Mouse (Mus musculus) heart, postnatal 0 days (tissue): Measurements from ENCODE around the gene Paxx. TPM values are rescaled to one million over a fixed set of nuclear protein-coding genes. Genes with fewer than 3 reads are reported as not detected.

Source experiments
- ATAC-seq: fragments of 200-750 bp; cut with Nextera tagmentation; 2 replicates; pipeline ENCODE4 v1.8.0; 2017; ENCODE audit warnings: low read depth, moderate number of reproducible peaks, moderate library complexity; ENCODE audit not compliant: insufficient read depth
- DNase-seq: peaks from one replicate; pipeline ENCODE4 v3.0.0-alpha.2; 2016; ENCODE audit warnings: low spot score
- H3K27ac ChIP-seq: fragments of 300-500 bp; sonication (generic); 2 replicates; pipeline ENCODE4 v1.5.1; 2014; ENCODE audit warnings: low read depth, mild to moderate bottlenecking
- H3K27me3 ChIP-seq: fragments of 300-500 bp; sonication (generic); 2 replicates; pipeline ENCODE4 v1.6.1; 2014; ENCODE audit warnings: low read length, mixed read lengths; ENCODE audit not compliant: control insufficient read depth, insufficient read depth
- H3K36me3 ChIP-seq: fragments of 300-500 bp; sonication (generic); replicated peaks from 2 replicates; pipeline ENCODE4 v1.6.1; 2014; ENCODE audit warnings: low read length, mixed read lengths; ENCODE audit not compliant: control insufficient read depth, insufficient read depth
- H3K4me1 ChIP-seq: fragments of 300-500 bp; sonication (generic); 2 replicates; pipeline ENCODE4 v1.6.1; 2014; ENCODE audit warnings: antibody characterized with exemption; ENCODE audit not compliant: control insufficient read depth, insufficient read depth
- H3K4me2 ChIP-seq: fragments of 300-500 bp; sonication (generic); 2 replicates; pipeline ENCODE4 v1.6.1; 2014; ENCODE audit warnings: low read depth, mild to moderate bottlenecking, low read length, moderate library complexity
- H3K4me3 ChIP-seq: fragments of 300-500 bp; sonication (generic); 2 replicates; pipeline ENCODE4 v1.5.1; 2014; ENCODE audit warnings: low read depth, low read length
- H3K9ac ChIP-seq: fragments of 300-500 bp; sonication (generic); replicated peaks from 2 replicates; pipeline ENCODE4 v1.6.1; 2014; ENCODE audit warnings: low read depth, low read length, mixed read lengths
- H3K9me3 ChIP-seq: fragments of 300-500 bp; sonication (generic); replicated peaks from 2 replicates; pipeline ENCODE4 v1.6.1; 2016; ENCODE audit warnings: low read length; ENCODE audit not compliant: control insufficient read depth
- CTCF ChIP-seq: IDR thresholded peaks from 2 replicates; pipeline ENCODE4 v1.5.1; 2016; ENCODE audit warnings: antibody characterized with exemption, control low read depth, low read depth
- EP300 ChIP-seq: IDR thresholded peaks from 2 replicates; pipeline ENCODE4 v1.6.1; 2016; ENCODE audit warnings: antibody characterized with exemption, low read depth
- WGBS: fragments of 180-500 bp; shearing (Covaris S2); extraction: QIAGEN DNeasy Blood & Tissue Kit; methylation state at CpG from one replicate; pipeline ENCODE4 v1.1.7; 2014; 5-methylcytosine and 5-hydroxymethylcytosine counted together
- polyA plus RNA-seq: library from polyadenylated mRNA; unstranded; fragments of >200 nt; fragmentation: Nextera tagmentation; extraction: Ambion mirVana; gene quantifications from 2 replicates; pipeline ENCODE4 v1.2.1, GENCODE M21; 2015
- total RNA-seq: library from RNA; depleted of rRNA; stranded (reverse); fragments of >200 nt; gene quantifications from 2 replicates; pipeline ENCODE4 v1.2.3, GENCODE M21; 2014; ENCODE audit warnings: low replicate concordance

Gene Paxx
- total and polyA plus RNA-seq, 2 experiments from 2014 or later = 45.5 to 71.9 TPM

DNA sequence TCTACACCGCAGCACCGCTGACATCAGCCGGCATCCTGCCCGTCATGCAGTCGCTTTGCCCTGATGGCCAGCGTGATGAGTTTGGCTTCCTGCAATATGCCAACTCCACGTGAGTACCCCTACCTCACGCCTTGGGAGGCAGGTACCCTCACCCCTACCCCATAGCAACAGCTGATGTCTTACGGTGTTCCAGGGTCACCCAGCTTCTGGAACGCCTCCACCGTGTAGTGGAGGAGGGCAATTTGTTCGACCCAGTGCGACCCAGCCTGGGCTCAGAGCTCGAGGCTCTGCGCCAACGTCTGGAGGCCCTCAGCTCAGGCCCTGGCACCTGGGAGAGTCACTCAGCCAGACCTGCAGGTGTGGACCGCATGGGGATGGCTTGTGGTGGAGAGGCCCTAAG is 27.8 kb downstream of the Paxx start:
- Histone ChIP-seq H3K9ac (no peak overlapping the region), H3K36me3 (peaks cover 12% of the 10 kb centered on the region; the same call in 1 of the 2 replicates), H3K27ac (no peak overlapping the region), H3K27me3 (no peaks in the 10 kb centered on the region), H3K4me1 (peaks cover 4% of the 10 kb centered on the region; the same call in 1 of the 2 replicates), H3K4me3 (no peak overlapping the region), H3K4me2 (no peak overlapping the region), H3K9me3 (no peaks in the 10 kb centered on the region)
- DNase-seq = no peak
- no peak for TF ChIP-seq EP300
- no peak for TF ChIP-seq CTCF
- ATAC-seq = no peak
- 83% methylated on average over 17 of the region's 17 CpGs for WGBS

- no peak for ATAC-seq
- TF ChIP-seq EP300 = no peak
- TF ChIP-seq CTCF = no peak
- no peak overlapping the region for H3K27ac ChIP-seq
- H3K36me3 ChIP-seq = peaks cover 7% of the 10 kb centered on the region; the same call in 1 of the 2 replicates
- no peaks in the 10 kb centered on the region for H3K27me3 ChIP-seq
- H3K9me3 ChIP-seq = no peaks in the 10 kb centered on the region
- peaks cover 4% of the 10 kb centered on the region; the same call in 1 of the 2 replicates for H3K4me1 ChIP-seq
- H3K4me3 ChIP-seq = no peak overlapping the region
- H3K4me2 ChIP-seq = no peak overlapping the region
- no peak for DNase-seq
- WGBS = 73% methylated on average over 11 of the region's 11 CpGs
- no peak overlapping the region for H3K9ac ChIP-seq
Measured at GRCm38 (mm10) chr2:25432326-25433098, 28.4 kb downstream of the Paxx start.

DNA sequence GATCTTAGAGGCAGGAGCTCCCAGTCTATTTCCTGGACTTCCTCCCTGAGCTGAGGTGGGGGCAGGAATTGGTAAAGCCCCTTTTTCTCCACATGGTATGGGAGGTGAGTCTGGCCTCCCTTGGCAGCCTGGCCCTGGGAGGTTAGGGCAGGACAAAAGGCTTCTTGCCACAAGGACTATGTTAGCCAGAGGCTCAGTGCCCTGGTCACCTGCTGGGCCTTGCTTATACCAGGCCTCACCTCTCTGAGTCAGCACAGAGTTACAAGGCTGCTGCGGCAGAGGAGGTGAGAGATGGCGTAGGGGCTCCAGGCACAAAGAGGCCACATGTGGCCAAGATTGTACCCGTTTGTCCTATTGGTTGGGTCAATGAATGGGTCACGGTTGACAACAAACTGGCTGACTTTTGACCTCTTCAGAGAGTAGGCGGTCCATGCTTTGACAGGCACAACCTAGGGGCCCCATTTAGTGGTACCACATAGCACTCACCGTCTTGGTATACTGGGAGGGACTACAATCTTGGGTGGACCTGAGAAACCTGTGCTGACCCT is 29.5 kb downstream of the Paxx start:
- ATAC-seq = no peak
- Histone ChIP-seq H3K4me3 (no peak overlapping the region), H3K4me2 (no peak overlapping the region), H3K27ac (no peak overlapping the region), H3K9ac (no peak overlapping the region), H3K36me3 (peaks cover 6% of the 10 kb centered on the region; the same call in 1 of the 2 replicates), H3K9me3 (no peaks in the 10 kb centered on the region), H3K27me3 (peaks cover 3% of the 10 kb centered on the region; the same call in 1 of the 2 replicates), H3K4me1 (peaks cover 4% of the 10 kb centered on the region; the same call in 1 of the 2 replicates)
- 87% methylated on average over 6 of the region's 6 CpGs for WGBS
- TF ChIP-seq EP300 = no peak
- TF ChIP-seq CTCF = no peak
- no peak for DNase-seq

- Histone ChIP-seq H3K4me1 (peaks cover 4% of the 10 kb centered on the region; the same call in 1 of the 2 replicates), H3K9me3 (no peaks in the 10 kb centered on the region), H3K36me3 (peaks cover 6% of the 10 kb centered on the region; the same call in 1 of the 2 replicates), H3K27me3 (peaks cover 11% of the 10 kb centered on the region), H3K9ac (no peak overlapping the region), H3K4me2 (no peak overlapping the region), H3K4me3 (no peak overlapping the region), H3K27ac (no peak overlapping the region)
- ATAC-seq (no peak), DNase-seq (no peak)
- WGBS = 84% methylated on average over 17 of the region's 17 CpGs
- TF ChIP-seq CTCF (no peak), EP300 (no peak)
Measured at GRCm38 (mm10) chr2:25430395-25431233, 30.3 kb downstream of the Paxx start.
